Mouse (Mus musculus) thymus, adult 2 months (tissue): ENCODE measurements around the gene Llcfc1. TPM values are rescaled to one million over a fixed set of nuclear protein-coding genes. Genes with fewer than 3 reads are reported as not detected.

ENCODE experiments used
- DNase-seq: peaks from one replicate; pipeline ENCODE4 v3.0.0; 2021
- H3K27ac ChIP-seq: fragments of 200-500 bp; 2 replicates; pipeline ENCODE4 v1.5.1; 2012; ENCODE audit warnings: low read length, control low read depth; ENCODE audit not compliant: control insufficient read depth, insufficient read depth
- H3K27me3 ChIP-seq: fragments of 200-500 bp; 2 replicates; pipeline ENCODE4 v1.6.1; 2012; ENCODE audit warnings: mild to moderate bottlenecking, low read length, moderate library complexity, mixed read lengths; ENCODE audit not compliant: control insufficient read depth, insufficient read depth
- H3K36me3 ChIP-seq: fragments of 200-500 bp; 2 replicates; pipeline ENCODE4 v1.6.1; 2012; ENCODE audit warnings: mild to moderate bottlenecking, low read length, moderate library complexity; ENCODE audit not compliant: control insufficient read depth, insufficient read depth
- H3K4me1 ChIP-seq: fragments of 200-500 bp; replicated peaks from 2 replicates; pipeline ENCODE4 v1.6.1; 2012; ENCODE audit warnings: low read length; ENCODE audit not compliant: control insufficient read depth, insufficient read depth
- H3K4me3 ChIP-seq: fragments of 200-500 bp; 2 replicates; pipeline ENCODE4 v1.5.1; 2012; ENCODE audit warnings: mild to moderate bottlenecking, low read length, control low read depth, moderate library complexity; ENCODE audit not compliant: control insufficient read depth, insufficient read depth
- CTCF ChIP-seq: fragments of 200-500 bp; IDR thresholded peaks from 2 replicates; pipeline ENCODE4 v1.5.1; 2012; ENCODE audit warnings: mild to moderate bottlenecking, control low read depth, low read length, moderate library complexity, borderline replicate concordance; ENCODE audit not compliant: control insufficient read depth, poor library complexity, insufficient read depth; ENCODE audit errors: extremely low read depth
- POLR2A ChIP-seq: fragments of 200-500 bp; IDR thresholded peaks from 2 replicates; pipeline ENCODE4 v1.6.1; 2012; ENCODE audit warnings: mild to moderate bottlenecking, low read length, control low read depth, moderate library complexity; ENCODE audit not compliant: control insufficient read depth, poor library complexity, insufficient read depth; ENCODE audit errors: extremely low read depth
- WGBS: fragments of 180-500 bp; shearing (Covaris S2); methylation state at CpG from one replicate; pipeline ENCODE4 v1.1.7; 2018; 5-methylcytosine and 5-hydroxymethylcytosine counted together
- polyA plus RNA-seq: library from polyadenylated mRNA; depleted of rRNA; stranded (reverse); fragments of >200 nt; gene quantifications from 2 replicates; pipeline ENCODE4 v1.2.3, GENCODE M21; 2012; rRNA removed

Gene Llcfc1
- not detected in 2 replicates for polyA plus RNA-seq

- Histone ChIP-seq H3K36me3 (no peaks in the 10 kb centered on the region), H3K4me1 (no peaks in the 10 kb centered on the region; the same call in 1 of the 2 replicates), H3K4me3 (no peak within 1 kb of the TSS), H3K27ac (no peak within 1 kb of the TSS), H3K27me3 (no peaks in the 10 kb centered on the region)
- WGBS = 90% methylated on average over 2 of the region's 2 CpGs
- no peak for DNase-seq
- no peak for TF ChIP-seq CTCF
- no peak for TF ChIP-seq POLR2A
Observed at GRCm38 (mm10) chr6:41684131-41684530, at the start of gene Llcfc1. Llcfc1 (plus strand) TSS chr6:41684431.

GRCm38 (mm10) chr6:41635211-41635610 is 49.0 kb upstream of the Llcfc1 start:
- H3K4me1 ChIP-seq = peaks cover 2% of the 10 kb centered on the region; the same call in 1 of the 2 replicates
- H3K4me3 ChIP-seq = no peak overlapping the region
- WGBS = 82% methylated on average over 1 of the region's 1 CpGs
- H3K27me3 ChIP-seq = no peaks in the 10 kb centered on the region
- no peaks in the 10 kb centered on the region for H3K36me3 ChIP-seq
- TF ChIP-seq CTCF = no peak
- TF ChIP-seq POLR2A = no peak
- H3K27ac ChIP-seq = no peak overlapping the region
- DNase-seq = no peak

- WGBS = 92% methylated on average over 5 of the region's 5 CpGs
- Histone ChIP-seq H3K27me3 (no peaks in the 10 kb centered on the region), H3K36me3 (no peaks in the 10 kb centered on the region), H3K4me3 (no peak within 1 kb of the TSS), H3K27ac (no peak within 1 kb of the TSS), H3K4me1 (peaks cover 3% of the 10 kb centered on the region; the same call in 1 of the 2 replicates)
- no peak for TF ChIP-seq POLR2A
- no peak for TF ChIP-seq CTCF
- no peak for DNase-seq
Observed at GRCm38 (mm10) chr6:41636178-41636577, 48.1 kb upstream of the Llcfc1 start, which contains the start of gene Trpv6. Trpv6 (minus strand) TSS chr6:41636405.

GRCm38 (mm10) chr6:41637393-41637792 is 46.8 kb upstream of the Llcfc1 start:
- Histone ChIP-seq H3K36me3 (no peaks in the 10 kb centered on the region), H3K27ac (no peak overlapping the region), H3K27me3 (no peaks in the 10 kb centered on the region), H3K4me1 (peaks cover 3% of the 10 kb centered on the region; the same call in 1 of the 2 replicates), H3K4me3 (no peak overlapping the region)
- no peak for DNase-seq
- no peak for TF ChIP-seq POLR2A
- TF ChIP-seq CTCF = no peak
- WGBS = 87% methylated on average over 1 of the region's 1 CpGs

- H3K4me3 ChIP-seq = no peak overlapping the region
- DNase-seq = no peak
- H3K27me3 ChIP-seq = no peaks in the 10 kb centered on the region
- no peak overlapping the region for H3K27ac ChIP-seq
- H3K36me3 ChIP-seq = no peaks in the 10 kb centered on the region
- no peak for TF ChIP-seq CTCF
- TF ChIP-seq POLR2A = no peak
- WGBS = 93% methylated on average over 6 of the region's 6 CpGs
- peaks cover 3% of the 10 kb centered on the region; the same call in 1 of the 2 replicates for H3K4me1 ChIP-seq
Observed at GRCm38 (mm10) chr6:41637927-41638506, 46.2 kb upstream of the Llcfc1 start.

DNA sequence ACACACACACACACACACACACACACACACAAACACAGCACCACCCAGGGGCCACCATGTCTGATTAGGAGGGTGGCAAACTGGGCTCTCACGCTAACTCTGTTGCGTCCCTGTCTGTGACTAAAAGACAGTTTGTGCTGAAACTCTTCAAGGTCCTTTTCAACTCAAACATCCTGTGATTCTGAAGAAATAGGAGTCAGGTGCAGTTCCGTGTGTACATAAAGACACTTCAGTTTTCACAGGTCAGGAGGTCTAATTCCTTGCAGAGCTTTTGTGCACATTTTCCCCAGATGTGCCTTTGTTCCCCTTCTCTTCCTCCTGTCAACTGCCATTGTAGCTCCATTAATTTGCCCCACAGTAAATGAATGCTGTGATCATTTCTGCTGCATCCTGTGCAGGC is 43.8 kb upstream of the Llcfc1 start:
- H3K36me3 ChIP-seq = no peaks in the 10 kb centered on the region
- no peak overlapping the region for H3K27ac ChIP-seq
- no peak for DNase-seq
- no peaks in the 10 kb centered on the region for H3K27me3 ChIP-seq
- H3K4me1 ChIP-seq = peaks cover 3% of the 10 kb centered on the region; the same call in 1 of the 2 replicates
- H3K4me3 ChIP-seq = no peak overlapping the region
- TF ChIP-seq POLR2A = no peak
- TF ChIP-seq CTCF = no peak
- 82% methylated on average over 3 of the region's 3 CpGs for WGBS
